Mouse (Mus musculus) E14TG2a.4 (cell line): Measurements from ENCODE around the gene Macrod2.

Experiments used
- CTCF ChIP-seq: conservative IDR thresholded peaks from 2 replicates; pipeline ENCODE4 v1.5.1; 2014; ENCODE audit warnings: low read length
- NANOG ChIP-seq: IDR thresholded peaks from 2 replicates; pipeline ENCODE4 v1.6.1; 2014; ENCODE audit warnings: borderline replicate concordance, low read length, mixed read lengths
- POU5F1 ChIP-seq: IDR thresholded peaks from 2 replicates; pipeline ENCODE4 v1.6.1; 2014; ENCODE audit warnings: low read length, borderline replicate concordance

DNA sequence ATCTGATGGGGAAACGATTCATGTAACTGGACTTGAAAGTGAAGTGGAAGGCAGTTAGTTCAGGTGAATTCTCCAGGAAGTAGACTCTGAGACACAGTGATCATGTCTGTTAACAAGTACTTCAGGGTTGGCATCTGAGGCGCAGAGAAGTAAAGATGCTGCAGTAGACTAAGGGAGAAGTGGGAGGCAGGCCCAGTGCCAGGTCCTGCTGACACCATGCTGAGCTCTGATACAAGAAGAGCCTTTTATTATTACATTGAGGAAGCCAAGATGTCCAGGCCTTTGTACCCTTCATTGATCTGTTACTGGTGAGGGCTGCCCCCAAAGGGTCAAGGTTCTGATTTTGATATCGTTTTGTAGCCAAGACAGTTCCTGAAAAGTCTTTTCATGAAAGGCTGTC lies 1327.4 kb downstream of the Macrod2 start:
- no peak for TF ChIP-seq CTCF
- TF ChIP-seq NANOG = no peak
- no peak for TF ChIP-seq POU5F1
